Comparison of ENCODE assay signal across 8 mouse cellular contexts in genomic region chr2:120731167-120731862, GRCm38 (mm10).
DNase-seq lines count a peak whose midpoint lies in the region; ATAC-seq and TF ChIP-seq lines count a peak whose summit lies in the region.

No protein-coding gene starts in this region.

- H3K9ac ChIP-seq in ES-Bruce4 (ENCODE audit: low read depth, poor library complexity, severe bottlenecking), result peak overlapping the region; percentile 94
- peak overlapping the region; percentile 90 for H3K9ac ChIP-seq in forebrain, embryonic 14.5 days (ENCODE audit: low read length)

- H3K27me3 ChIP-seq in ES-Bruce4 (ENCODE audit: control insufficient read depth, insufficient read depth, low read length, poor library complexity, severe bottlenecking), result no peaks in the 10 kb centered on the region
- no peaks in the 10 kb centered on the region for H3K27me3 ChIP-seq in forebrain, embryonic 14.5 days (replicated peaks; ENCODE audit: control insufficient read depth, insufficient read depth, low read length)

- peak overlapping the region; percentile 96 for H3K4me3 ChIP-seq in ES-Bruce4 (ENCODE audit: low read depth, low read length)
- peak overlapping the region; percentile 93 for H3K4me3 ChIP-seq in forebrain, embryonic 14.5 days (ENCODE audit: low read depth, low read length)
- H3K4me3 ChIP-seq in lung, adult 2 months (replicated peaks; ENCODE audit: extremely low read depth, low read depth, low read length), result peak overlapping the region; percentile 99

- ATAC-seq in cerebellum, adult (ENCODE audit: insufficient number of reproducible peaks, low FRiP score, low TSS enrichment), result peak; percentile 94
- ATAC-seq in forebrain, embryonic 14.5 days, result peak; percentile 99
- ATAC-seq in neutrophil, adult 5-6 weeks (ENCODE audit: extremely low read depth, insufficient number of reproducible peaks, low FRiP score, poor library complexity, severe bottlenecking), result peak; percentile 89

- peaks cover 3% of the 10 kb centered on the region for H3K4me1 ChIP-seq in ES-Bruce4 (ENCODE audit: control insufficient read depth, insufficient read depth, low read length)
- H3K4me1 ChIP-seq in forebrain, embryonic 14.5 days (ENCODE audit: control insufficient read depth, insufficient read depth, low read length), result peaks cover 23% of the 10 kb centered on the region
- H3K4me1 ChIP-seq in lung, adult 2 months (ENCODE audit: control insufficient read depth, insufficient read depth, low read length), result peaks cover 14% of the 10 kb centered on the region

- peak overlapping the region; percentile 92 for H3K27ac ChIP-seq in ES-Bruce4 (ENCODE audit: insufficient read depth, low read length)
- peak overlapping the region; percentile 91 for H3K27ac ChIP-seq in forebrain, embryonic 14.5 days (ENCODE audit: low read depth, low read length)

- under 1% methylated on average over 59 of the region's 61 CpGs for WGBS in forebrain, embryonic 14.5 days
- WGBS in lung, adult 2 months, result under 1% methylated on average over 61 of the region's 61 CpGs

- no peak for TF ChIP-seq CTCF in ES-Bruce4 (IDR thresholded peaks at IDR 0.05; ENCODE audit: low read depth, low read length)
- TF ChIP-seq CTCF in lung, adult 2 months (IDR thresholded peaks at IDR 0.05; ENCODE audit: insufficient read depth, low read length), result no peak

- H3K9me3 ChIP-seq in ES-Bruce4 (replicated peaks; ENCODE audit: control insufficient read depth, insufficient read depth, low read length, poor library complexity, severe bottlenecking), result no peaks in the 10 kb centered on the region
- H3K9me3 ChIP-seq in forebrain, embryonic 14.5 days (replicated peaks; ENCODE audit: control insufficient read depth, low read length), result no peaks in the 10 kb centered on the region

- TF ChIP-seq EP300 in ES-Bruce4 (IDR thresholded peaks at IDR 0.05; ENCODE audit: insufficient read depth, low read depth, low read length), result no peak

- peak; percentile 96 for DNase-seq in forebrain, embryonic 14.5 days (ENCODE audit: low spot score)
- DNase-seq in heart, postnatal 25 days (ENCODE audit: low spot score), result peak; percentile 86
- DNase-seq in layer of hippocampus, adult 18-20 months (ENCODE audit: low spot score in 2 of 2), result peak; percentile 86 to 90
- peak; percentile 86 for DNase-seq in lung, adult 2 months
- peak; percentile 87 to 88 for DNase-seq in thymus, adult 18-20 months

- peak overlapping the region; percentile 95 for H3K4me2 ChIP-seq in forebrain, embryonic 14.5 days (ENCODE audit: low read length)

- intact Hi-C loops in heart, postnatal 25 days (cut with DNase I), result loop anchor here (5.0 kb wide), 1 partner anchor 329 kb away; the partner anchor contains the start of genes Ganc and Tmem87a

- H3K36me3 ChIP-seq in ES-Bruce4 (ENCODE audit: control insufficient read depth, insufficient read depth, low read length, poor library complexity, severe bottlenecking), result peaks cover 22% of the 10 kb centered on the region
- peaks cover 26% of the 10 kb centered on the region for H3K36me3 ChIP-seq in forebrain, embryonic 14.5 days (ENCODE audit: control insufficient read depth, insufficient read depth, low read length)

- peak; percentile 77 for TF ChIP-seq POLR2A in ES-Bruce4 (IDR thresholded peaks at IDR 0.05; ENCODE audit: insufficient read depth, low read length)
- TF ChIP-seq POLR2A in lung, adult 2 months (IDR thresholded peaks at IDR 0.05; ENCODE audit: borderline replicate concordance, extremely low read depth, low read depth, low read length), result peak; percentile 87

Comparison
In these comparisons a context has a peak if more than half of its experiments do, and no peak if none do; other contexts are left out.
1. Peak in every context shown above with its lines: DNase-seq, ATAC-seq, H3K4me3 ChIP-seq and H3K27ac ChIP-seq.